Mouse (Mus musculus): ENCODE results near the gene Zdhhc14.

Gene Zdhhc14

DNA sequence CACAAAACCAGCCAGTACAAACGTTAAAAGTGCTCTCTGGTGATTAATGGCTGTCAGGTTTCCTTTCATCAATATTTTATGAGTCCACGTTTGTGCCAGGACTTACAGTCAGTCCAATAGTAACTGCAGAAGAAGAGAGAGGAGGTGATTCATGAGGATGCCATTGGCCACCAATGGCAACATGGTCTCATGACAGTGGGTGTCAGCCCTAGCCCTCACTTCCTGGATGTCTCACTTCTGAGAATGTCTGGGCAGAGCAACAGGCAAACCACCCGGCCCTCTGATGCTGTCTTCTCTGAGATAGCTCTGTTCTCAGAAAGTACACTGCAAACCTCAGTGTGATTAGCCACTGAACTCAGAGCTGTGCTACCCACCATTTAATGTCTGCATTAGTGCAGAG lies 176.1 kb downstream of the Zdhhc14 start:
- no peak for DNase-seq (ENCODE audit: low spot score)

DNA sequence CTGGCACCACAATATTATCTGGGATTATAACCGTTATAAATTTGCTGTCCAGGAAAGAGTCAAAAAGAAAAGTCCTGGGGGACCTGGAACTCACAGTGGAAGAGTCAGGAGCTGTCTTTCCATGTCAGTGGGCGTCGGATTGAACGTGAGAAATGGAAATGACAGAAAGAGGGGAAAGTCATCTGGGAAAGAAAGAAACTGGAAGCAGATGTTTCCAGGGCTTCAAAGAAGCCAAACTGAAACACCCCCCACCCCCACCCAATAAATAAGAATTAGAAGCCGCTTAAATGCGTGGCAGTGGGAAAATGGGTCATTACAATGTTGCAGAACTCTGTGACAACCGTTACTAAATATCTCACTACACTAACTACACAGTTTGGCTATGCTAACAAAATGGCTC lies 176.6 kb downstream of the Zdhhc14 start:
- DNase-seq (ENCODE audit: low spot score), result no peak

DNA sequence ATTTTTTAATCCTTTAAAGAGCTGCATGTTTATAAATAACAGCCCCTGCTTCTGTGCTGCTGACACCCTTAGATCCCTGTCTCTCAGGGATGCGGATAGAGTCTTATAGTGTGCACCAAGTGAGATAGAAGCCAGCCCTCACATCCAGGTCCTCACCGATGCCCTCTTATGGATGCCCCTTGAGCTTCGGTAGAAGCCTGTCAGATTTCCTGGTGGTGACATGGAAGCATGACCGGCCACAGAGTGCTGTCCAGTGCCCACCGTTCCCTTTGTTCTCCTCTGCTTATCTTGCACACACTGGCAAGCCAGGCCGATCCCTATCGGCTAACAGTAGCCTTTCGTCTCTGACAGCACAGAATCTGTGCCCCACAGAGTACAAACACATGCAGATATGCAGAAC lies 183.6 kb downstream of the Zdhhc14 start:
- no peak for DNase-seq (ENCODE audit: low spot score)

DNA sequence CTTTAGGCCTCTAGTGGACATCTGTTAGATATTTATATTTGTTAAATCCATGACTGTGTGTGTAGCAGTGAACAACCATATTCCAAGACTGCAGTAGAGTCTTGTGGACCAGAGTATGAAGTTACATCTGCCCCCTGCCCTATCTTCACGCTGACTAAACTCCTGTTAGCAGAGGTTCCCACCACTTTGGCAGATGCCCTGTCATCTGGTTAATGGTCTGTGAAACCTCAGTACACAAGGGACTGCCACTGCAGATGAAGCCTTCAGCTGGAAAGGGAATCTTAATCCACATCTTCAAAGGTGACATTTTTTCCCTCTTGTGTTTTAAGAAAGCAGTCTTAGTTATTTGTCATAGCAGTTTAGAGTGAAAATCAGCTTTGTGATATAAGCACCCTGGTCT lies 187.0 kb downstream of the Zdhhc14 start:
- no peak for DNase-seq (ENCODE audit: low spot score)

DNA sequence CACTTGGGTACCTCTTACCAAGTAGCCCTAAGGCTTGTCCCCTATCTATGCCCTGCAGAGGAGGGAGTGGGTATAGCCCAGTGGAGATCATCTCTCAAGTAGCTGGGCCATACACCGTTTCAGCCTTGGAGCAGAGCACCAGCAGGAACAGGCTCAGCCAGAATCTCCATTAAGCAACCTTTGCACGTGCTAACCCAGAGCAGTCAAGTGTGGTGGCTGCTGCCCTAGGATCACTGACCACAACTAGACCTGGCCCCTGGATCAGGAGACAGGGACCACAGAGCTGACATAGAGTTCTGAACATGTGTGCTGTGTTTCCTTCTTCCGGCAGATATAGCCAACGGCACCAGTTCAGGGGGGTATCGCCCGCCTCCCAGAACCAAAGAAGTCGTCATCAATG lies 193.0 kb downstream of the Zdhhc14 start:
- no peak for DNase-seq (ENCODE audit: low spot score)

DNA sequence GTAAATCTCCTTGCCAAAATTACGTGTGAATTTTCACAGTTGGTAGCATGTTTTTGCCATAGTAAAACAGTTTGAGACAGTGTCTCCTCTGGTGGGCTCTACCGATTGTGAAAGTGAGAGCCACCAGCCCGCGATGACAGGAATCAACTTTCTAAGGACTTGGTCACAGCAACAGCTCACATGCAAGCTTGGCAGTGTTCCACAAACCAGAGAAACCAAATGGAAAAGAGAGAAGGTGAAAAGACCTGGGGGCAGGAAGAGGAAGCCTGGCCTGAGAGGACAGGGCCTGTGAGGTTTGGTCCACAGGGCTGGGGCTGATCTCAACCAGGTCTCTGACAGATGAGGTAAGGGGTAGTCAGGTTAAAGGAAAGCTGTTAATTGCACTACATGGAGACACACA lies 195.5 kb downstream of the Zdhhc14 start:
- no peak for DNase-seq (ENCODE audit: low spot score)

DNA sequence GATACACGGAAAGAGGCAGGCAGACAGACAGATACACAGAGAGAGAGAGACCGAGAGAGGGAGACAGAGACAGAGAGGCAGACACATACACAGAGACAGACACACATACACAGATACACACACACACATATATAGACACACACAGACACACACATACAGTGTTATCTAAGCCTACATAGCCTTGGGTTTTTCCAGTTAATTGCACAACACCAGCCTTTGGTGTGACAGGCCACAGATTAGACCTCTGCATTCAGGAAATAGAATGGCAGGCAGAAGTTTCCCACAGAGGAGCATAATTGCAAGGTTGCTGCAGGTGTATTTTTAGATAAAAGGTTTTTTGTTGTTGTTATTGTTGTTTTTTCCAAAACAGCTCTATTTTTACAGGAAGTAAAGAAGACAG lies 195.9 kb downstream of the Zdhhc14 start:
- DNase-seq (ENCODE audit: low spot score), result no peak

DNA sequence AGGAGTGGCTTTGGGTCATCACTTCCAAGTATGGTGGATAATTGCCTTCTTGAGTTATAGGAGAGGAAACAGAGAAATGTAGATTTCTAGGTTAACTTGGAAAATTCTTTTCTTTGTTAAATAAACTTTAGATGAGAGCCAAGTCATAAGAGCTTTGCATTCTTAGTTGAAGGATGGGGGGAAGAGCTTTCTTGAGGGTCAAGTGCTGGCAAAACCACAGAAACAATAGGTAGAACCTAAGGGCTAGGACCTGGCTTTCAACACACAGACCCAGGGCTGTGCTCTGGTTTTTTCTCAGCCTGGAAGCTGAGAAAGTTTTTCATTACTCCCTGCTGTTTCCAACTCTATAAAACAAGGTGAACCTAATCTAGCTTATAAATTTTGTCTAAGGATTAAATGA lies 196.3 kb downstream of the Zdhhc14 start:
- DNase-seq (ENCODE audit: low spot score), result no peak

DNA sequence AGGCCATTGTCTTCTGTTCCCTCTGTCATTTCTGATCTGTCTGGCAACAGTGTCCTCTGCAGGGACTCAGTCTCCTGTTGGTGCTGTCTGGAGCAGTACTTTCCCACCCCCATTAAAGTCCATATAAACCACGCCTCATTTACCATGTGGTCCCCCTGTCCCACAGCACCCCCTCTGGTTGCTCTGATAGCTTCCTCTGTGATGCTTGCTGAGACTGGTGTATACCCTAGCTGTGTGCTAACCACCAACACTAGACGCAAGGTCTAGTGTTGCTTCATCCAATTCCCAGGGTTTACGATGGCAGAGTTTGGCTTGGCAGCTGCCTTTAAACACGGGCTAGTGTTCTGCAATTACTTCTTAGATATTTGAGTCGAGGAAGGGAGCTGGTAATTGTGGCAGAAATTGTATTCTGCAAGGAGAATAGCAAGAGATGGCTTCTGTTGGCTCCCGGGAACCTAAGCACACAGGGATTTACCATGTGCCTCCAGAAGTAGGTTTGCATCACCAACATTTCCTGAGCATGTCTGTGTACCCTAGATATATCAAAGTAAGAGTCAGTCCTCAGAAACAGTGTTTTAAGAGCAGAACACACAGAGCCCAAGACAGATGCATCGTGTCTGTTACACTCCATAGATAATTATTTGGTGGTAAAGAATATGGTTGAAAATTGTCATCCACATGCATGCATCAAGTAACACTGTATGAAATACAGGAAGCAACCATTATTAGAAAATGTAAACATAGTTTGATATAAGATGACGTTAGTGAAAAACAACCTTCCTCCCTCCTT lies 198.6 kb downstream of the Zdhhc14 start:
- DNase-seq (ENCODE audit: low spot score), result no peak

DNA sequence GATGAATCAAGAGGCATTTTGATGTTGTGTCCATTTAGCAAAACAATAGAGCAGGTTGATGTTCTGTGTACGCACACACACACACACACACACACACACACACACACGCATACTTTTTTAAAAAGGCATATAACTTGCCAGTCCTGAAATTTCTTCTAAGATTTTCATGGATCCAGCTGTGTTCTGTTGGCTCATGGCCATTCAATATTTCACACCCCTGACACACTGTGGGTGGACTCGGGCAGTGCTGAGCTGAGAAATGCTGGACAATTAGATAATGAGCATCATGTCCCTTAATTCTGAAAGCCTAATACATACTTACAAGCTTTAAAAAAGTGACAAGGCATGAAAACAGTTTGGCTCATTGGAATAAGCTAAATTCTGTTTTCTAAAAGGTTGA lies 200.3 kb downstream of the Zdhhc14 start:
- no peak for DNase-seq (ENCODE audit: low spot score)

DNA sequence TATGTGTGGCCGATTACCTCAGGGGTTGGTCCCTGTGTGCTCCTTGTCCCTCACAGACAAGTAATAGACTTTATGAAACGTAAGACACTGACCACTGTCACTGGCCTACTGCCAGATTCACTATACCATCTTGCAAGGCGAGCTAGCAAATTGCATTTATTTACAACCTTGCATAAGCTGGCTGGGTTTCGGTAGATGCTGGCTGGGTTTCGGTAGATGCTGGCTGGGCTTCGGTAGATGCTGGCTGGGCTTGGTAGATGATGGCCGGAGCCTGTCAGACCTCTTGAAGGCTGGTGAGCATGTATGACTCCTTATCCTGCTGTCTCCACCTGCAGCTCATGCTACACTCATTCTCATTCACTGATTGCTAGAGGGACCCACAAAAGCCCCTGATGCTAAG lies 200.9 kb downstream of the Zdhhc14 start:
- no peak for DNase-seq (ENCODE audit: low spot score)

DNA sequence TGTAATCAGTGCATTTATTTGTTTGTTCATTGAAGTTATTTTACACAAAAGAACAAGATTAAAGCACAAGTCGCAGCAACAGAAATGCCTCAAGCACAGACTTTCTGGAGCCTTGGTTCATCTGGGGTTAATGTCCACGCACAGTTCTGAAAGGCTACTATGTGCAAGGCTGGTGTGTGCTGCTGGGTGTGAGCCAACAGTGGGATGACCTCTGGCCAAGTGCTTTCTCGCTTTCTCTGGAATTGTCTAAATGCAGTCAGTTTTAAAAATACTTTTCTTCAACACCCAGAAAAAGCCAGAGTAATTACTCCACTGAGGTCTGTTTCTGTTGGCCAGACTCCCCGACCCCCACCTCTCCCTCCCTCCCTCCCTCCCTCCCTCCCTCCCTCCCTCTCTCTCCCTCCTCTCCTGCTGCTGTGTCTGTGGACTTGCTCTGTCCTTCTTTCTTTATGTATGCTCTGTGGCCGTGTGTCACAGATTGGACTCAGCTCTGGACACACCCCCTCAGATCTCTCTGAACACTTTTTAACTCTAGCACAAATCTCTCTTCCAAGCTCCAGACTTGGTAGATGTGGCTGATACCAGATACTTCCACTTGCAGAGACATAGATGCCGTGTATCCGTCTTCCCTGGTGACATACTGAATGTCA lies 206.2 kb downstream of the Zdhhc14 start:
- DNase-seq (ENCODE audit: low spot score), result no peak

DNA sequence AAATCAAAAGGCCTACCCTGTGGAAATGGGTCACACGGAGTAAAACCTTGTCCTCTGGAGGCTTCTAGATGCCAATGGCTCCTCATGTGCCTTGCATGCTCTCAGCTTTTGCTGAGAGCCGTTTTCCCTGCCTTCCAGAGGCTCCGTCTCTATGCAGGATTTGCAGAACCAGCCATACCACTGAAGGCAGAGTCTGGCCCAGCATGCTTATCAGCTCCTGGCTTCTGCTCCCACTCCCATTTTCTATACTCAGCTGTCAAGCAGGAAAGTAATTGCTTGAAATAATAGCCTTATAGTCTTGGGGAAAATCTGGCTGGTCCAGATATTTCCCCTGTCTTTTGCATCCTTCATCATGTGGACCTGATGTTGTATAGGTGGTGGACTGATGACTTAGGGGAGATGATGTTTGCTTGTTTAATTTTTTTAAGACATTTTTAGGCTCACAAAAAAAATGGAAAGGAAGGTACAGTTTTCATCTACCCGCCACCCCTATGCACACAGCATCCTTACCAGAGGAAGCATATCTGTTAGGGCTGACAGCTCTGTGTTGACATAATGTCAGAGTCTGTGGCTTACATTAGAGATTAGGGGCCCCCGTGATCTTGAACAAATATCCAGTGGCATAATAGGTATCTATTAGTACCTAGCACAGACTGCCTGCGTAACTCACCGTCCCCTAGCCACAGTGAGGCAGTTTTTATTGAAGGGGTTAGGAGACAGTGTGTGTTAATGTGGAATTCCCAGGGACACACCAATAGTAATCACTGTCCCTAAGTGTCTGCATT lies 218.2 kb downstream of the Zdhhc14 start:
- DNase-seq (ENCODE audit: low spot score), result no peak

DNA sequence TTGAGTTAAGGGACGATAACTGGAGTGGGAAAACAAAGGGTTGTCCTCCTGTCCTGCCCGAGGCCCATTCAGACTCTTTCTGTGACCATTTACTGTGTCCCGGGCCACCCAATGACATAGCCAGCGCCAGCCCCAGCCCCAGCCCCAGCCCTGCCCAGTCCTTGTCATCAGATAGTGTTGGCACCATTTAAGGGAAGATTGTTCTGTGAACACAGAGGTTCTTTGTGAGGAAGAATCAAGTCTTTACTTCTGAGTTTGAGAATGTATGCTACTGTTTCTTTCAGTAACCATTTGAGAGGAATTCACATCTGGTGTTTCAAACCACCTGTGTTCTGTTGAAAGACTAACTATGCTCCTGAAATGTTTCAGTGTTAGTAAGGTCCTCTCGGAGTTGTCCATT lies 219.5 kb downstream of the Zdhhc14 start:
- no peak for DNase-seq (ENCODE audit: low spot score)

DNA sequence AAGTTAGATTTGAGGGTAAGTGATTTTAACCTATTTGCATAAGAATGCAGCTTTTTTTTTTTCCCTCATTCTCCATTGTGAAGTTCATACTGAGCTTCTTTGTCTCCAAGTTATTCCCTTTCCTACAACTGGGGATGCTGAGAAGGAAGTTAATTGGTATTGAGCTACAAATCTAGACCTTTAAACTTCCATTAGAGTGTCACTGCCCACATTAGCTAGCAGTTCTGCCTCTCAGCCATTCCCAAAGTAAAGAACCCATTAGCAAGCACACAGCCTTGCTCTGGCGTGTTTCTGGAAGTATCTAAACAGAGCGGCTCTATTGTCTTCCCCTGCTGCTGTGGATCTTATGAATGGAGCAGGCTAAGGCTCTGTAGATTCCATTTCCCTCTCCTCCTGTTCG lies 220.8 kb downstream of the Zdhhc14 start:
- DNase-seq (ENCODE audit: low spot score), result no peak

DNA sequence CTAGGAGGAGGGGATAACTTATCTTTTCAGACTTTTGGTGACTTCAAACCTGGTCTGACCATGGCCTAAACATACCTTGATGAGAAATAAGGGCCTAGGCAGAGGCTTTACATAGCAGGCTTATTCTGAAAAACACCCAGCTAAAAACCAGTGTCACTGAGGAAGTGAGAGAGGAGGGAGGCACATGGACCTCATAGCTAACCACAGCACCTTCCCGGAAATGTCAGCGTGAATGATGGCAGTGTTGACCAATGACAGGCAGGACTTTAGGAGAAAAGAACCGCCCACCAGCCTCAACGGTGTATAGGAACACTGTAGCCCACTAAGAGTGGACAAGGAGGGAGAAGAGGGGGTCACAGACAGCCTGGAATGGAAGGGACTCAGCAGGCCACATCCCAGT lies 224.6 kb downstream of the Zdhhc14 start:
- DNase-seq (ENCODE audit: low spot score), result no peak

DNA sequence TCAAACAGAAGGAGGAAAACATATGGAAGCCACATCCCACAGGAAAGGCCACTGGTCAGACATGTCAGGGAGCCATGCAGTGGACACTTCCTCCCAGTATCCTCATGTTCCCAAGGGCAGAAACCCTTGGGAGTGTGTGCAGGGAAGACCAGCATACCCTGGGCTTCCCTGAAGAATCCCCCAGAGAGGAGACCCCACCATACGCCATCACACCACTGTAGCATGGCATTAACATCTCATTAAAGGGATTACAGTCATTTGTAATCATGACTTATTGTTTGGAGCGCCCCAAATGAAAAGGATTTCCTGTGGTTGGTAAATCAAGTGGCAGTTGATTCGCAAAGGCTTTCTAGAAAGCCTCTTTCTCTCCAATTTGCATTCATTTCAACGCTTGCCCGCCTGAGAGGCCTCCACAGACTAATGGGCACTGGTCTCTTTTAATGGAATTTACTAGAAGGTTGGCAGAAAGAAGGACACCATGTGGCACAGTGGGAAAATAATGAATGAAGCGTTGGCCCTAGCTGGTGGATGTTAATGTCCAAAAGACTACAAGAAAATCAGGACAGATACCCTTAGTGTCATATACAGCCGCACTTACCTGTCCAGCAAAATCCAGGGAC lies 226.5 kb downstream of the Zdhhc14 start:
- DNase-seq (ENCODE audit: low spot score), result no peak

DNA sequence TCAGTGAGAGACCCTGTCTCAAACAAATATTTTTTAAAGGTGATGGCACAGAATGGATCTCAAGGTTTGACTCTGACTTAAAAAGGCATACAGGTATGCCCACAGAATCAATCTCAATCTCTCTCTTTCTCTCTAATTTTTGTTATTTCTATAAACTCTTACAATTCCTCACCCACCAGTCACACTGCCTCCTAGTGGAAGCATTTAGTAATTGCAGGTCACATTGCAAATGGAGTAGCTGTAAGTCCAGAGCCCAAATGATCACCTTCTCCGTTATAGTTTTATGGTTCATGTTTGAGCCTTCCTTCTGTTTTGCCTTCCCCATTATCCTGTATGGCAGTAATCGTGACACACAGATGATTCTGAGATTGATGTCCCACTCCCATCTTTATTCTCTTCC lies 230.4 kb downstream of the Zdhhc14 start:
- DNase-seq (ENCODE audit: low spot score), result no peak

DNA sequence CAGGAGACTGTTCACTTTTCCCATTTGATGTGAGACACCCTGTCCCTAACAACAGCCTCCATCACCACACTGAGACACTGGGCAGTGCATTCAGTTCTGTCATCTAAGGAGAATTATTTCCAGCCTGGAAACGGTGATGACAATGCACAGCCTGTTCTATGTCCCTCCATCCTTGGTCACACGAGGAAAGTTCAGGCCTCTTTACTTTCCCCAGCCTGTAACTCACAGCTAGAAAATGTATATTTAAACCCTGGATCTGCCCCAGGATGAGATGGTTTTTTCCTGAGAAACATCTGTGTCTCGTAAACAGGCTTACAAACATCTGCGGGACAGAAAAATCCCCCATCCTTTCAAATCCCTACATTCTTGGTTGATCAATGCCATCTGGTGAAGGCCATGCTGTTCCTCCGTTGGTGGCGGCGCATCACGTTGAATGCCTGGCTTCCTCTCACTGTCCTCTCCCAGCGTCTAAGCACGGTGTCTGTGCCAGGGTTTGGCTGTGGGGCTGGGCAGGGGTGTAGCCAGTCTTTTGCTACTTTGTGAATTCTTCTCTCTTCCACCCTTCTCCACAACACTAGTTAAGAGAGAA lies 231.3 kb downstream of the Zdhhc14 start:
- no peak for DNase-seq (ENCODE audit: low spot score)

DNA sequence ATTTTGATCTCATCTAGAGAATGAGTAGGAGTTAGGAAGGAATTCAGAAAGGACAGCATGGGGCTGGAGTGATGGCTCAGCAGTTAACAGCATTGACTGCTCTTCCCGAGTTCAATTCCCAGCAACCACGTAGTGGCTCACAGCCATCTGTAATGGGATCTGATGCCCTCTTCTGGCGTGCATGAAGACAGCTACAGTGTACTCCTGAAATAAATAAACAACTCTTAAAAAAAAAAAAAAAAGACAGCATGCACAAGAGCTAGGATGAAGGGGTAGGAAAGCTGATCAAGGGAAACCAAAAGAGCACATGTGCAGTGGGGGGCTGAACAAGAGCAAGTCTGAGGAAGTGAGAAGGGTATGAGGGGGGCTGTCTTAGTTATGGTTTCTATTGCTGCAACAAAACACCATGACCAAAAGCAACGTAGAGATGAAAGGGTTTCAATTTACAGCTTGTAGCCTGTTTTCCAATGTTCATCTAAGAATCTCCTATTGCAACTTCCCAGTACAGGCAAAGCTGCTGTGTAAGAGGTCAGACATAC lies 237.3 kb downstream of the Zdhhc14 start:
- DNase-seq (ENCODE audit: low spot score), result no peak

DNA sequence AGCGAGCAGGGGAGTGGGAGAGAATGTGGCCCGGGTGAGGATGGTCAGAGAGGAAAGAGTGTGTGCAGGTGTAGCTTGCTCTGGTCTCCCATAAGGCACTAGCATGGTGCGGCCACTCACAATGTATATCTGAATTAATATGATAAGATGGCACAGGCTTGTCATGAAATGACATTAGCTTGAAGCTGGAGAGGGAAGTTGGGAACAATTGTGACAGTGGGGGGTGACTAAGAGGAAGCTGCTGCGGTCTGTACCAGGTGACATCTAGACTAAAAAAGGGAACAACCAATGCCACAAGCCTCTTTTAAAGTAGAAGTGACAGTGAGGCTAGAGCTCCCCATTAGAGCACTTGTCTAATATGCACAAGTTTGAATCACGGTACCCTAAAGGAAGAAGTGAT lies 238.2 kb downstream of the Zdhhc14 start:
- DNase-seq (ENCODE audit: low spot score), result no peak

DNA sequence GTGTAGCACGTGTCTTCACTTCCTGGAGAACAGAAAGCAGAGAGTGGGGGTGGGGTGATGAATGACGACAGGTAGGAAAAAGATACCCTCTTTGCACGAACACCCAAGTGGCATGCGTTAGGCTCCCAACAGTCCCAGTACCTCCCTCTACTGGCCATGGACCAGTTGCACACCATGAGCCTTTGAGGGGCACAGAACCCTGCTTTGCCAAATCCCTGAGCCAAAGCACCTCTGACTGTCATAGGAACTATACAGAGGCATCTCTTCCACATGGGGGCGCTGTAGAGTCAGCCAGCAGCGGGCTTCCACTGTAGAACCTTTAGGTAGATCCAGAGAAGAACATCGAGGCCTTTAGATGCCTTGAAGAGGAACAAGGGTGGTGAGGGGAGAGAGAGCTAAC lies 241.0 kb downstream of the Zdhhc14 start:
- no peak for DNase-seq (ENCODE audit: low spot score)
